Mouse (Mus musculus) midbrain, embryonic 10.5 days (tissue): ENCODE measurements around the gene Ovca2. TPM values are rescaled to one million over a fixed set of nuclear protein-coding genes. Genes with fewer than 3 reads are reported as not detected.

Experiments used
- DNase-seq: peaks from one replicate; pipeline ENCODE4 v3.0.0-alpha.2; 2017; ENCODE audit warnings: low spot score
- H3K27ac ChIP-seq: fragments of 300-500 bp; sonication (generic); replicated peaks from 2 replicates; pipeline ENCODE4 v1.5.1; 2016; ENCODE audit warnings: mild to moderate bottlenecking
- H3K27me3 ChIP-seq: fragments of 300-500 bp; sonication (generic); 2 replicates; pipeline ENCODE4 v1.6.1; 2016; ENCODE audit warnings: low read depth, mild to moderate bottlenecking; ENCODE audit not compliant: poor library complexity, severe bottlenecking
- H3K36me3 ChIP-seq: fragments of 300-500 bp; sonication (generic); 2 replicates; pipeline ENCODE4 v1.6.1; 2016; ENCODE audit warnings: mild to moderate bottlenecking, moderate library complexity
- H3K4me1 ChIP-seq: fragments of 300-500 bp; sonication (generic); 2 replicates; pipeline ENCODE4 v1.6.1; 2016
- H3K4me3 ChIP-seq: fragments of 300-500 bp; sonication (generic); 2 replicates; pipeline ENCODE4 v1.5.1; 2016; ENCODE audit warnings: mild to moderate bottlenecking, moderate library complexity
- H3K9me3 ChIP-seq: fragments of 300-500 bp; sonication (generic); replicated peaks from 2 replicates; pipeline ENCODE4 v1.6.1; 2016; ENCODE audit warnings: mild to moderate bottlenecking
- WGBS: fragments of 180-500 bp; shearing (Covaris S2); methylation state at CpG from one replicate; pipeline ENCODE4 v1.1.7; 2016; 5-methylcytosine and 5-hydroxymethylcytosine counted together
- polyA plus RNA-seq: library from polyadenylated mRNA; unstranded; fragments of >200 nt; fragmentation: Nextera tagmentation; extraction: Ambion mirVana; gene quantifications from 2 replicates; pipeline ENCODE4 v1.2.1, GENCODE M21; 2016

Ovca2 gene
- polyA plus RNA-seq, 1 experiment from 2014 or later = 33.5 TPM

DNA sequence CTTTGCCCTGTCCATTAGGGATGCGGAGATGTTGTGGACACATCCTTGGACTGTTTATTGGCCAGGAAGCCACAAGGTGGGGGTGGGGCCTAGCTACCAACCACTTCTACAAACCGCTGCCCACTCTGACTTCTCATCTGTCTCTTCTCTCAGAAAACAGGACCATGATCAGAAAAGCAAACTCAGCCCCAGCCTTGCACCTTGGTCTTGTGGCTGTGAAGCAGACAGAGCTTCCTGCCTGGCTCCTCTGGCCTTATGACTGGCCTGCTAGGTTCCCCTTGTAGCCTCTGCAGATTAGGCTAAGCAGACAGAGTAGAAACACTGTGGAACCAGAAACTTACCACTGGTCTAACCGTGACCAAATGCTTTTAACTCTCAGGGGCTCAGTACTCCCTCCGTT lies 30.7 kb upstream of the Ovca2 start:
- H3K27ac ChIP-seq = peak overlapping the region; percentile 78
- peaks cover 34% of the 10 kb centered on the region for H3K27me3 ChIP-seq
- no peaks in the 10 kb centered on the region for H3K9me3 ChIP-seq
- H3K4me1 ChIP-seq = peaks cover 85% of the 10 kb centered on the region
- WGBS = 62% methylated on average over 4 of the region's 4 CpGs
- no peak overlapping the region for H3K4me3 ChIP-seq
- DNase-seq = no peak
- H3K36me3 ChIP-seq = no peaks in the 10 kb centered on the region

DNA sequence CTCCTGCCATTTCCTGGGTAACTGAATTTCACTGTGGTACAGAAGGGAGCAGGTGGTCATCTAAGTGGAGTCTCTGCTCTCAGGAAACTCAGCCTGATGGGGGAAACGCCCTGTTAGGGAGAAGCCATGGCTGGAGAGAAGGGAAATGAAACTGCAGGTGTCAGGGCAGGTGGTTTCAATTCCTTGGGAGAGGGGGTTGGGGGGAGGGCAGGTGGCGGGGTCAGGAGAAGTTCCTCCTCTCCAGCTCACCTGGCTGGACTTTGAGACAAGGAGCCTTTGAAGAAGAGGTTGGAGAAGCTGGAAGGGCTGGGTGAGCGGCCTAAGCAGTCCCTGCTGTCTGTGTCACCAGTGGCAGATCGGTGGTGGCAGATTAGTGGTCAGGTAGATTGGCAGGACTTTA lies 27.7 kb upstream of the Ovca2 start:
- no peak overlapping the region for H3K27ac ChIP-seq
- peaks cover 24% of the 10 kb centered on the region for H3K27me3 ChIP-seq
- no peaks in the 10 kb centered on the region for H3K36me3 ChIP-seq
- DNase-seq = no peak
- 82% methylated on average over 4 of the region's 4 CpGs for WGBS
- no peak overlapping the region for H3K4me3 ChIP-seq
- no peaks in the 10 kb centered on the region for H3K9me3 ChIP-seq
- peaks cover 76% of the 10 kb centered on the region for H3K4me1 ChIP-seq

DNA sequence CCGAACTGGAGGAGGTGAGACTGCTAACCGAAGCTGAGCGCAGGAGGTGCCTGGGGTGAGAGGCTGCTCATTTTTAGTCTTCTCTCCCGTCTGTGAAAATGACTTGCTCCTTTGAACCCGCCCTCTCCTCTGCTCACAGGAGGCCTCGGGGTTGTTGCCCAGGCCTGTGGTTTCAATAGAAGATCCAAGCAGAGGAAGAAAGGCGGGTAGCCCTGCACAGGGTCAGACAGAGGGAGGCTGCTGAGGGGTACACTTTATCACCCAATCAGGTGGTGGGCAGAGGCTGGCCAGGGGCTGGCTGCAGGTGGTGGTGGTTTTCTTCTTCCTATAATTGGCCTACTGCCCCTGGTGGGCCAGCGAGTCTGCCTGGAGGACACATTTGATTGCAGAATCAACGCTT lies 25.8 kb upstream of the Ovca2 start:
- DNase-seq = no peak
- H3K27ac ChIP-seq = peak overlapping the region; percentile 52

DNA sequence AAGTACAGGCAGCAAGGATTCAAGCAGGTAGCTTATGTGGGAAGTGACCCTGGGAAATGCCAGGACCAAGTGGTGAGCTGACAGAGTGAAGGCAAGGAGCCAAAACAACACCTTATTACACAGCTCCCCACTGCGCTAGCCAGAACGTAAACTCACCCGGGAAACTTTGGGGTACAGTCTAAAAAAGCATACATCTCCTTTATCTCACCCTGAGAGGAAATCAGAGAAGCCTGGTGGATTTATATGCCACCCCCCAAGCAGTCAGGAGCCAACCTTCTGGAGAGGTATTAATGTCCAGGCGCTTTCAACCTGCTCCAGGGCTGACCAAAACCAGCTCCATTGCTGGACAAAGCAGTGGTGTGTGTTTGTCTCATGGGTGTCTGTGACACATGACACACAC lies 25.3 kb upstream of the Ovca2 start:
- Histone ChIP-seq H3K27me3 (peaks cover 42% of the 10 kb centered on the region), H3K9me3 (no peaks in the 10 kb centered on the region), H3K4me1 (peaks cover 61% of the 10 kb centered on the region), H3K27ac (0 out of 2 replicates have a peak overlapping the region, but pooled peaks have one; percentile 52), H3K4me3 (no peak overlapping the region), H3K36me3 (no peaks in the 10 kb centered on the region)
- DNase-seq = no peak
- WGBS = 85% methylated on average over 4 of the region's 4 CpGs

More for the DNA sequence above, 25.8 kb upstream of the Ovca2 start:
- Histone ChIP-seq H3K4me3 (no peak overlapping the region), H3K9me3 (no peaks in the 10 kb centered on the region), H3K27me3 (peaks cover 37% of the 10 kb centered on the region), H3K36me3 (no peaks in the 10 kb centered on the region), H3K4me1 (peaks cover 67% of the 10 kb centered on the region)
- WGBS = 45% methylated on average over 9 of the region's 9 CpGs

DNA sequence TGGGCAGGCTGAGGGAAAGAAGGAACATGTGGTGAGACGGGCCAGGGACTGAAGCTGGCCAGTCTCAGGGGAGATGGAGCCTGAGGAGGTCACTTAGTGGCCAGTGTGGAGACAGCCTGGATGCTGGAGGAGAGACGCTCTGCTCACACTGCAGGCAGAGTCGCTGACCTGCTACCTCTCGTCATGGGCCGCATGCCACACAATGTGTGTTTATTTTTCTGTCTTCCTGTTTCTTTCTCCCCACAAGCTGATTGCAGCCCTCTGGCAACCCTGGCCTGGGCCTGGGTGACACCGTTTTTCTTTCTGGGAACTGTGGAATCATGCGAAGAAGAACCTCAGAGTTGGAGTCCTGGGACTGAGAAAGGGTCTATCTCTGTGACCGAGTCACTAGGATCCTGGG lies 23.1 kb upstream of the Ovca2 start:
- H3K4me1 ChIP-seq = peaks cover 68% of the 10 kb centered on the region
- H3K27ac ChIP-seq = no peak overlapping the region
- no peaks in the 10 kb centered on the region for H3K36me3 ChIP-seq
- H3K27me3 ChIP-seq = peaks cover 62% of the 10 kb centered on the region
- DNase-seq = no peak
- 71% methylated on average over 8 of the region's 8 CpGs for WGBS
- no peak overlapping the region for H3K4me3 ChIP-seq
- H3K9me3 ChIP-seq = no peaks in the 10 kb centered on the region

DNA sequence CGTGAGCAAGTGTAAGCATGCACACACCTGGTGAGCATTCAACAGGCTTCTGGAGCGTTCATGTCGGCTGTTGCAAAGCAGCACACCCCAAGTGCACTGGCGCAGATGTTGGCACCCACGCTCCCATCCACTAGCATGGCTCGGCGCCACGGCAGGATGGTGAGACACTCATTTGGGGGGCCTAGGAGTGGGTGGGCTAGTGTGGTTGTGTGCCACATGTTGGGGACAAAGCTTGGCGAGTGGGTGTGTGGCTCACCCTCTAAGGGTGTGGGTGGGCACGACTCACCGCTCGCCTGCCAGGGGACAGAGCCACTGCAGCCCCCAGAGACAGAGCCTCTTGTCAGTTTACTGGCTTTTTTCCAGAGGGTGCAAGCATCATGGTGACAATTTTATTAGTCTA lies 22.3 kb upstream of the Ovca2 start:
- H3K27me3 ChIP-seq = peaks cover 70% of the 10 kb centered on the region
- WGBS = 94% methylated on average over 12 of the region's 12 CpGs

DNA sequence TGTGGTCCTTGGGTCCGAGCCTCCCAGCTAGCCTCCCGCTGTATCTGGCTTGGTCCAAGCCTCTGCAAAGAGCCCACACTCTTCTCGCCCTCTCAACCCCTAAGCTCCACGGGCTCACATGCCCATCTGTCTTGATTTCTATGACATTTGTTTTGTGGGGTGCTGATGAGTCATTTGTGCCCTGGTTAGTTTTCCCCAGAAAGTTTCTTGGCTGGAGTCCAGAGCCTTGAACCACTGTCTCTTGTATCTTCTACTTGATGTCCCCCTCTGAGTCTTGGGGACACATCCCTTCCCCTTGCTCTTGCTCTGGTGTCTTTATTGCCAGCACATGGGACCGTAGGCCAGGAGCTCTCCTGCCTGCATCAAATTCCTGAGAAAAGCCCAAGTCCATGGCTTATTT lies 21.3 kb upstream of the Ovca2 start:
- 85% methylated on average over 5 of the region's 5 CpGs for WGBS
- DNase-seq = no peak
- Histone ChIP-seq H3K4me3 (no peak overlapping the region), H3K27me3 (peaks cover 80% of the 10 kb centered on the region), H3K9me3 (no peaks in the 10 kb centered on the region), H3K27ac (no peak overlapping the region), H3K36me3 (no peaks in the 10 kb centered on the region), H3K4me1 (peaks cover 72% of the 10 kb centered on the region)

More for the DNA sequence above, 22.3 kb upstream of the Ovca2 start:
- Histone ChIP-seq H3K9me3 (no peaks in the 10 kb centered on the region), H3K4me1 (peaks cover 71% of the 10 kb centered on the region), H3K4me3 (no peak overlapping the region), H3K27ac (no peak overlapping the region), H3K36me3 (no peaks in the 10 kb centered on the region)
- no peak for DNase-seq

DNA sequence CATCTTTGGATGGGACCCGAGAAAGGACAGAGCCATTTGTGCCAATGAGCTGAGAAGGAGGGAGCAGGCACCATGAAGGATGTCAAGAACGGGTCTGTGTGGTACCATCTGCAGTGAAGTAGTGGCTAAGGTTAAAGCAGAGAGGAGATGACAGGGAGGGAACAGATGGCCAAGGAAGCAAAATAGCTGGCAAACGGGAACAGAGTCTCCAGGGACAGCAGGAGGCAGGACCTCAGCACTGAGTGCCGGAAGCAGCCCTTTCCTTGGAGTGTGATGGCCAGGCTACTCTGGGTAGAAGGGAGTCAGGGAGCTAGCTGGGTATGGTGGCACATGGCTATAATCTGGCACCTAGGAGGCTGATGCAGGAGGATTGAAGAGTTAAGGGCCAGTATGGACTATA lies 20.2 kb upstream of the Ovca2 start:
- H3K4me1 ChIP-seq = peaks cover 72% of the 10 kb centered on the region
- no peak for DNase-seq
- H3K36me3 ChIP-seq = no peaks in the 10 kb centered on the region
- no peak overlapping the region for H3K4me3 ChIP-seq
- H3K27me3 ChIP-seq = peaks cover 87% of the 10 kb centered on the region
- WGBS = 75% methylated on average over 4 of the region's 4 CpGs
- H3K27ac ChIP-seq = no peak overlapping the region
- no peaks in the 10 kb centered on the region for H3K9me3 ChIP-seq

DNA sequence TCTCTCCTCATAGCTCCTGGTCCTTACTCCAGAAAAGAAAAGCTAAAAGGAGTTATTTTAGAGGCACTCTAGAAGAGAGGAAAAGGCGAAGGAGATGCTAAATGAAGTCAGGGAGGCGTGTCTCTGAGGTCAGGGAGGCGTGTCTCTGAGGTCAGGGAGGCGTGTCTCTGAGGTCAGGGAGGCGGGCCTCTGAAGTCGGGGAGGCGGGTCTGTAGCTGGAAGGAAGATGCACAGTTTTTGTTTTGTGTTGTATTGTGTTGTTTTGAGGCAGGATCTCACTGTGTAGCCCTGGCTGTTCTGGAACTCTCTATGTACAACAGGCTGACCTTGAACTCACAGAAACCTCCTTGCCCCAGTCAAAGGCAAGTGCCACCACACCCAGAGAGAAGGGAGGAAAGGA lies 19.3 kb upstream of the Ovca2 start:
- Histone ChIP-seq H3K4me1 (peaks cover 72% of the 10 kb centered on the region), H3K4me3 (no peak overlapping the region), H3K27me3 (peaks cover 91% of the 10 kb centered on the region), H3K9me3 (no peaks in the 10 kb centered on the region), H3K27ac (no peak overlapping the region), H3K36me3 (no peaks in the 10 kb centered on the region)
- WGBS = 30% methylated on average over 7 of the region's 7 CpGs
- no peak for DNase-seq

DNA sequence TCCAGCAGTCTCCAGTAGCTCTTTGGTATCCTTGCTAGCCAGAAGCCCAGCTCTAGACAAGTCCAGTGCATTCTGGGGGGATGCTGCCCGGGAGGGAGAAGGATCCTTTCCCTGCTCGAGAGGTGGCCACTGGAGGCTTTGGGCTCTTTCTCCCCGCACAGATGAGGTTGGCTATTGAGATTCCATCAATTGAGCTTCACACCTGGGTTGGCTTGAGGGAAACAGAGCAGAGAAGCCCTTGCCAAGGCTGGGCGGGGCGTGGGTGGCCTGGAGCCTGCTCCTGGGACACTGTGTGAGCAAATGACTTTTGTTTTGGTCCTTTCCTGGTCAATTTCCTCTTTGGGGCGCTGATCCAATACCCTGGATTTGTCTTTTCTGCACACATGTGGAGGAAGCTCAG lies 17.5 kb upstream of the Ovca2 start:
- H3K4me1 ChIP-seq = peaks cover 73% of the 10 kb centered on the region

DNA sequence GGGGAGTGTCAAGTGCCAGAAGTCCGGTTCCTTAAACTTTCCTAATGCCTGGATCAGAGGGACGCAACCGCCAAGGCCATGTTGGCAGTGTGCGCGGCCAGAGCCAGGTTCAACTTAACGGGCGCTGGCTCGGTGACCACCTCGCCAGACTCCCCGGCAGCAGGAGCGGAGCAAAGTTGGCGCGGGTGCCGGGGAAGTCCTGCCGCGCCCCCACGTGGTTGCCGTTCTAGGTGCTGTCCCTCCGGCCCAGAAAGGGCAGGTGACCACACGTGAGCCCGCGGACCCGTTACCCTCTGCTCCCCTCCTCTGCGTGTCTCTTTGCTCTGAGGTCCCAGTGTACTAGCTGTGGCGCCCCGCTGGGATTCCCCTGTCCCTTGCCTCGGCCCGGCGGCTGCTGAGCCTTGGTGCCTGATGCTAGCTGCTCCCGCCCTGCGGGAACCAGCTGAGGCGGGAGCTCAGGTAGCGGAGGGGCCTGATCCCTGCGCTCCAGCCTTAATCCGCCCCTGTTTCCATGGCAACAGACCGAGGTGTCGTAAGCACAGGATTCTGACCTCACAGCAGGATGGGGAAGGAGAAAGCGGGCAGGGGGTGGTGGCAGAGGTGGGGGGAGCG lies 16.3 kb upstream of the Ovca2 start:
- Histone ChIP-seq H3K27me3 (peaks cover 92% of the 10 kb centered on the region), H3K4me3 (peak overlapping the region; percentile 56), H3K36me3 (no peaks in the 10 kb centered on the region), H3K4me1 (peaks cover 74% of the 10 kb centered on the region), H3K27ac (peak overlapping the region; percentile 69), H3K9me3 (no peaks in the 10 kb centered on the region)
- DNase-seq = peak; percentile 79
- WGBS = under 1% methylated on average over 39 of the region's 39 CpGs

More for the DNA sequence above, 17.5 kb upstream of the Ovca2 start:
- Histone ChIP-seq H3K27me3 (peaks cover 96% of the 10 kb centered on the region), H3K36me3 (no peaks in the 10 kb centered on the region), H3K4me3 (0 out of 2 replicates have a peak overlapping the region, but pooled peaks have one; percentile 8), H3K9me3 (no peaks in the 10 kb centered on the region), H3K27ac (no peak overlapping the region; the same call in 1 of the 2 replicates)
- 51% methylated on average over 6 of the region's 6 CpGs for WGBS
- no peak for DNase-seq

DNA sequence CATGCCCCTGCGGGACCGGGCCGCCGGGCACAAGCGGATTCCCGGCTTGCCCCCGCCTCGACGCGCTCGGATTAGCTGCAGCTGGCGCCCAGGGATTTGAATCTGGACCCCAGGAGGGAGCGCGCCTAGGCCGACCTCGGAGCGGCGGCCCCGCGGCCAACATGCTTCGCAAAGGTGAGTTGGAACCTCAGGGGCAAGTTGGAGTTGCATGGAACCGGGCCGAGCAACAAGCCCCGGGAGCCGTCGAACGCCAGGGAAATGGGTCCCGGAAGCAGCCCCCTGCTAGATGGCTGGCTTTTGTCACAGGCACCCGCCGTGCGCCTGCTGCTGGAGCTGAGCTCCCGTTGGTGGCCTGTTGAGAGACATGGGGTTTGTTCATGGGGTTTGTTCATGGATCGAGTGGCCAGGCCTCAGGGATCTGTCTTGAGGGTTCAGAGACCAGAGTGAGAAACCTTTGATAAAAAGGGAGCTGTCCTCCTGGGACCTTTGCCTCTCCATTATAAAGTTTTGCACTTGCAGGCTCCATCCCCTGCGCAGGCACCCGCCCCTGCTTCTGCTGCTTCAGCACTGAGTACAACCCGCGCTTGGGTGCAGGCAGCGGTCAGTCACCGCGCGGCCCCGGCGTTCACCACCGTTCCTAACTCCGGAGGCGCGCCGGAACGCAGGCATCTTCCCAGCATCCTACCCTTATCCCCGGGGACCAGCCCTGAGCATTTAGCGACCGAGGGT lies 15.7 kb upstream of the Ovca2 start:
- H3K4me3 ChIP-seq = peak overlapping the region; percentile 56
- H3K36me3 ChIP-seq = no peaks in the 10 kb centered on the region
- peaks cover 86% of the 10 kb centered on the region for H3K27me3 ChIP-seq
- peaks cover 81% of the 10 kb centered on the region for H3K4me1 ChIP-seq
- peak overlapping the region; percentile 69 for H3K27ac ChIP-seq
- WGBS = under 1% methylated on average over 52 of the region's 52 CpGs
- no peaks in the 10 kb centered on the region for H3K9me3 ChIP-seq
- peak; percentile 63 for DNase-seq
